Comparison of ENCODE assay signal across 8 mouse cellular contexts in the genomic region with DNA sequence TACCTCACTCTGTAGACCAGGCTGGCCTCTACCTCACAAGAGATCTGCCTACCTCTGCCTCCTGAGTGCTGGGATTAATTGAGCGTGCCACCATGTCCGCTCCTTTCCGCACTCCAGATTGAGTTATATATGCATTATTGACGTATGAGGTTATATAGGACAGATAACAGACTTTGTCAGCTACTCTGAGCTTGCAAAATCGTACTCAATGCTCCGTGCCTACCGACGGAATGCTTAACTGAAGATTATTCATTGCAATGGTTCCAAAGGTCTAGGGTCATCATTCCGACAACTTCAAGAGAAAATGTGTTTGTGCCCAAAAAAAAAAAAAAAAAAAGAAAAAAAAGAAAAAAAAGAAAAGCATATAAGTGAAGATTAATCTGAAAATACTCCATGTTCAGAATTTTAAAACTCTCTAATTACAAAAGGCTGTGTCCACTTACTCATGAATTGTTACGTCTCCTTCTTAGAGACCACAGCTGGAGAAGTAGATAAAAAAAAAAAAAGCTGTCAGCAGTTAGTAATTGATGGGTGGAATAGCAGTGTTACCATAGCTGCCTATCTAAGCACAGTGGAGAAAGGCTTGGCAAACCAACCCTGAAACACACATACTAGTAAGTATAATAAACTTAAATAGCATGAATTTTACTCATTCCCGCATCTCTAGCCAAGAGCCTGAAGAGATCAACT. TPM values are rescaled to one million over a fixed set of nuclear protein-coding genes. Genes with fewer than 3 reads are reported as not detected.
DNase-seq lines count a peak whose midpoint lies in the region; ATAC-seq lines count a peak whose summit lies in the region.

No protein-coding gene starts in this region.

- H3K4me1 ChIP-seq in lung, embryonic 16.5 days (replicated peaks; ENCODE audit: control insufficient read depth, insufficient read depth, low read length) = peaks cover 10% of the 10 kb centered on the region
- peaks cover 70% of the 10 kb centered on the region for H3K4me1 ChIP-seq in erythroblast, embryonic 14.5 days (ENCODE audit: control insufficient read depth)
- H3K4me1 ChIP-seq in midbrain, embryonic 15.5 days = peaks cover 12% of the 10 kb centered on the region

- 39% methylated on average over 11 of the region's 11 CpGs for WGBS in lung, embryonic 16.5 days
- 67% methylated on average over 11 of the region's 11 CpGs for WGBS in midbrain, embryonic 15.5 days

- no peaks in the 10 kb centered on the region for H3K9me3 ChIP-seq in lung, embryonic 16.5 days (ENCODE audit: control insufficient read depth, low read length)
- H3K9me3 ChIP-seq in erythroblast, embryonic 14.5 days (ENCODE audit: control insufficient read depth, low read length) = no peaks in the 10 kb centered on the region
- no peaks in the 10 kb centered on the region for H3K9me3 ChIP-seq in midbrain, embryonic 15.5 days

- no peaks in the 10 kb centered on the region for H3K36me3 ChIP-seq in lung, embryonic 16.5 days (ENCODE audit: control insufficient read depth, insufficient read depth, low read length)
- H3K36me3 ChIP-seq in erythroblast, embryonic 14.5 days (ENCODE audit: control insufficient read depth) = peaks cover 32% of the 10 kb centered on the region
- no peaks in the 10 kb centered on the region for H3K36me3 ChIP-seq in midbrain, embryonic 15.5 days (replicated peaks)

- DNase-seq in lung, postnatal 10 days = no peak
- DNase-seq in kidney, adult 8-10 months = peak; percentile 33 to 59
- no peak for DNase-seq in frontal cortex, postnatal 10 days (ENCODE audit: low spot score in 2 of 2)
- no peak for DNase-seq in layer of hippocampus, adult 9-10 months (ENCODE audit: low spot score)
- no peak for DNase-seq in right cerebral cortex, postnatal 10 days (ENCODE audit: low spot score in 2 of 2)

- H3K27ac ChIP-seq in lung, embryonic 16.5 days (ENCODE audit: low read length) = peak overlapping the region; percentile 62
- H3K27ac ChIP-seq in midbrain, embryonic 15.5 days = peak overlapping the region; percentile 96

- H3K27me3 ChIP-seq in lung, embryonic 16.5 days (ENCODE audit: control insufficient read depth, insufficient read depth, low read depth, low read length) = no peaks in the 10 kb centered on the region
- H3K27me3 ChIP-seq in erythroblast, embryonic 14.5 days (ENCODE audit: control insufficient read depth) = no peaks in the 10 kb centered on the region
- H3K27me3 ChIP-seq in midbrain, embryonic 15.5 days (replicated peaks) = no peaks in the 10 kb centered on the region

- ATAC-seq in lung, embryonic 16.5 days (ENCODE audit: low read depth) = peak; percentile 41
- ATAC-seq in midbrain, embryonic 15.5 days (replicated peaks) = peak; percentile 70

- H3K4me2 ChIP-seq in lung, embryonic 16.5 days (ENCODE audit: low read depth, low read length) = peak overlapping the region; percentile 60
- H3K4me2 ChIP-seq in midbrain, embryonic 15.5 days = peak overlapping the region; percentile 59

- peak overlapping the region; percentile 91 for H3K9ac ChIP-seq in lung, embryonic 16.5 days (ENCODE audit: low read length)
- H3K9ac ChIP-seq in midbrain, embryonic 15.5 days = peak overlapping the region; percentile 85

- H3K4me3 ChIP-seq in lung, embryonic 16.5 days (ENCODE audit: low read length) = peak overlapping the region; percentile 95
- peak overlapping the region; percentile 96 for H3K4me3 ChIP-seq in erythroblast, embryonic 14.5 days (replicated peaks)
- H3K4me3 ChIP-seq in midbrain, embryonic 15.5 days = peak overlapping the region; percentile 69

RNA-seq across cellular contexts. Expression of a gene that starts 1.0 kb away (rescaled TPM):
- 152 and 163 TPM in 2 replicates for polyA plus RNA-seq in lung, embryonic 16.5 days (2015; fragmentation: Nextera tagmentation; extraction: Ambion mirVana)
- 19.3 and 24.9 TPM in 2 replicates for polyA plus RNA-seq in erythroblast, embryonic 14.5 days (2012)
- 119 and 125 TPM in 2 replicates for polyA plus RNA-seq in midbrain, embryonic 15.5 days (2015; fragmentation: Nextera tagmentation; extraction: Ambion mirVana)

RNA-seq across cellular contexts. Expression of a gene that starts 12.8 kb away (rescaled TPM):
- polyA plus RNA-seq in lung, embryonic 16.5 days (2015; fragmentation: Nextera tagmentation; extraction: Ambion mirVana) = 89.2 and 90.7 TPM in 2 replicates
- 0.42 and 0.98 TPM in 2 replicates for polyA plus RNA-seq in erythroblast, embryonic 14.5 days (2012)
- 41.6 and 42.7 TPM in 2 replicates for polyA plus RNA-seq in midbrain, embryonic 15.5 days (2015; fragmentation: Nextera tagmentation; extraction: Ambion mirVana)

RNA-seq across cellular contexts. Expression of a gene that starts 32.2 kb away (rescaled TPM):
- polyA plus RNA-seq in lung, embryonic 16.5 days (2015; fragmentation: Nextera tagmentation; extraction: Ambion mirVana) = 31.1 and 35.1 TPM in 2 replicates
- 4.0 and 4.3 TPM in 2 replicates for polyA plus RNA-seq in erythroblast, embryonic 14.5 days (2012)
- 5.4 and 5.8 TPM in 2 replicates for polyA plus RNA-seq in midbrain, embryonic 15.5 days (2015; fragmentation: Nextera tagmentation; extraction: Ambion mirVana)

RNA-seq across cellular contexts. Expression of a gene that starts 42.9 kb away (rescaled TPM):
- polyA plus RNA-seq in lung, embryonic 16.5 days (2015; fragmentation: Nextera tagmentation; extraction: Ambion mirVana) = 271 and 277 TPM in 2 replicates
- 0.67 and 1.6 TPM in 2 replicates for polyA plus RNA-seq in erythroblast, embryonic 14.5 days (2012)
- polyA plus RNA-seq in midbrain, embryonic 15.5 days (2015; fragmentation: Nextera tagmentation; extraction: Ambion mirVana) = 30.9 and 44.5 TPM in 2 replicates

Comparison
In these comparisons a context has a peak if more than half of its experiments do, and no peak if none do; other contexts are left out.
1. DNase-seq: peak in kidney, adult 8-10 months (2 of 2); none in lung, postnatal 10 days (single experiment), frontal cortex, postnatal 10 days (0 of 2), layer of hippocampus, adult 9-10 months (single experiment) and right cerebral cortex, postnatal 10 days (0 of 2).
2. RNA of a gene that starts 12.8 kb away (polyA plus RNA-seq): 89.2 to 90.7 TPM in lung, embryonic 16.5 days and 41.6 to 42.7 TPM in midbrain, embryonic 15.5 days; 0.42 to 0.98 TPM in erythroblast, embryonic 14.5 days; every median in the first group is over 10 times any median in the second.
3. Peak in every context shown above with its lines, with median percentiles within 50 percentile points of each other: H3K4me3 ChIP-seq.